Mouse (Mus musculus) heart, embryonic 15.5 days (tissue): Measurements from ENCODE around the gene Plcl2. TPM values are rescaled to one million over a fixed set of nuclear protein-coding genes. Genes with fewer than 3 reads are reported as not detected.
"Not testable (repeated sequence)": the region's sequence is repeated elsewhere in the genome, so short reads cannot be mapped to it uniquely, and the experiment has no call there.

ENCODE experiments used
- ATAC-seq: fragments of 200-750 bp; cut with Nextera tagmentation; replicated peaks from 2 replicates; pipeline ENCODE4 v1.8.0; 2017; ENCODE audit warnings: low read depth, moderate TSS enrichment; ENCODE audit not compliant: insufficient number of reproducible peaks, insufficient read depth, low FRiP score
- H3K27ac ChIP-seq: fragments of 300-500 bp; sonication (generic); 2 replicates; pipeline ENCODE4 v1.5.1; 2015; ENCODE audit warnings: mild to moderate bottlenecking, inconsistent platforms
- H3K27me3 ChIP-seq: fragments of 300-500 bp; sonication (generic); 2 replicates; pipeline ENCODE4 v1.6.1; 2015; ENCODE audit warnings: inconsistent platforms
- H3K36me3 ChIP-seq: fragments of 300-500 bp; sonication (generic); 2 replicates; pipeline ENCODE4 v1.6.1; 2015; ENCODE audit warnings: mild to moderate bottlenecking, inconsistent platforms
- H3K4me1 ChIP-seq: fragments of 300-500 bp; sonication (generic); replicated peaks from 2 replicates; pipeline ENCODE4 v1.6.1; 2015; ENCODE audit warnings: inconsistent platforms
- H3K4me2 ChIP-seq: fragments of 300-500 bp; sonication (generic); 2 replicates; pipeline ENCODE4 v1.6.1; 2015; ENCODE audit warnings: inconsistent platforms, mild to moderate bottlenecking, moderate library complexity
- H3K4me3 ChIP-seq: fragments of 300-500 bp; sonication (generic); 2 replicates; pipeline ENCODE4 v1.5.1; 2015; ENCODE audit warnings: mild to moderate bottlenecking, inconsistent platforms
- H3K9ac ChIP-seq: fragments of 300-500 bp; sonication (generic); 2 replicates; pipeline ENCODE4 v1.6.1; 2015; ENCODE audit warnings: mild to moderate bottlenecking, inconsistent platforms
- H3K9me3 ChIP-seq: fragments of 300-500 bp; sonication (generic); replicated peaks from 2 replicates; pipeline ENCODE4 v1.6.1; 2016; ENCODE audit warnings: inconsistent platforms
- WGBS: fragments of 180-500 bp; shearing (Covaris S2); methylation state at CpG from one replicate; pipeline ENCODE4 v1.1.7; 2015; ENCODE audit warnings: mixed read lengths; 5-methylcytosine and 5-hydroxymethylcytosine counted together
- polyA plus RNA-seq: library from polyadenylated mRNA; unstranded; fragments of >200 nt; fragmentation: Nextera tagmentation; extraction: Ambion mirVana; gene quantifications from 2 replicates; pipeline ENCODE4 v1.2.1, GENCODE M21; 2015

Gene Plcl2
- polyA plus RNA-seq, 1 experiment from 2014 or later, result 2.9 TPM

DNA sequence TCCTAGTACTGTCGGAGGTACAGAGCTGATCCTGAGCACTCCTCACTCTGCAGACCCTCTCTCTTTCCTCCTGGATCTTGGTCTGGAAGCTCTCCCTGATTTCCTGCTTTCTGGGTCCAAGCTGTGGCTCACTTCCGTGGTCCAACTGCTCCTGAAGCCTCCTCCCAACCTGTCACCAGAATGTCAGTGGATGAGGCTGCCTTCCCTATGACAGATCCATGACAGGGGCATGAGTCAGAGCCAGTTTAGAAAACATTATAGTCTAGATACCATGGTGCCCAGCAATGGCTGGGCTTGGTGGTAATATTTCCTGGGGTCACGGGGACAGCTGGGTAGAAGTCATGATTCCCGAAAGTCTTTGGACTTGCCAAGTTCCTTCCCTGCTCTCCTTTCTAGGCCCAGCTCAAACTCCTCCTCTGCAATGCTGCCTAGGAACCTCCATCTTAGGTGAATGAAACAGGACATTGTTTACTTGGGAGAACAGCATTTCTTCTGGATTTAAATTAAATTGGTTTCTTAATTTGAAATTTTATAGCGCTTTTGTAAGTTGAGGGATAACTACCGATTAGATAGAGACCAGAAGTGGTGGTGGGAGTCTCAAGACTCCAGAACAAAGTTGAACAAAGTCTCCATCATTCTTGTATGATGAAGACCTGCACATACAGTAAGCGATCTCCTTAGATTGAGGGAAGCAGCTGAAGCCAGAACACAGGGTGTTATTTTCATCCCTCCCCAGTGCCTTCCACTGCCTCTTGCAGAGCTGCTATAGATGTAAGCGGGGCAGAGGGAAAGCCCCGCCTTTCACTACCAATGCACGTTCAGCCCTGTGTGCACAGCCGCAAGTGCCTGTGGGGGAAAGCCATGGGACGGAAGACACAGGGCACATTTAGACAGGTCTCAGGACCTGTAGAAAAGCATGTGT, 170.7 kb downstream of the Plcl2 start:
- Histone ChIP-seq H3K36me3 (no peaks in the 10 kb centered on the region), H3K27ac (no peak overlapping the region), H3K9ac (no peak overlapping the region), H3K4me2 (no peak overlapping the region), H3K9me3 (no peaks in the 10 kb centered on the region), H3K4me1 (peaks cover 40% of the 10 kb centered on the region), H3K27me3 (no peaks in the 10 kb centered on the region), H3K4me3 (no peak overlapping the region)
- WGBS, result 82% methylated on average over 12 of the region's 12 CpGs
- ATAC-seq, result no peak

DNA sequence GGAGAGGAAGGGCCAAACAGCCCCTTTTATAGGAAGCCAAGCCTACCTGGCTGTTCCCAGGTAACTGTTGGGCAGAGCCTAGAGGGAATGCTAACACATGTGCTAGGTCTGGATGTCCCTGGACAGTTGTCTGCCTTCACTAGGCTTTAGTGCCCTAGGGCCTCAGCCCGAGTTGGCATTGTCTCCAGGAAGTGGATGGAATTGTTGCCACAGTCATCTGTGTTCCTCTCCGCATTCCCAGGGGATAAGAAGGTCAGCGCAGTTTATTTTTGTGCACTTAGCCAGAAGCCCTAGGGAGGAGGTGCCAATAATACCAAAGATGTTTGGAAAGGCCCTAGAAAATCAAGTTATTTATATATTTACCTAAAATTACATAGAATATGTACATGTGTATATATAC, 173.5 kb downstream of the Plcl2 start:
- WGBS, result 35% methylated on average over 3 of the region's 3 CpGs
- peak; percentile 37; the same call in 1 of the 2 replicates for ATAC-seq
- H3K27ac ChIP-seq, result peak overlapping the region; percentile 74

DNA sequence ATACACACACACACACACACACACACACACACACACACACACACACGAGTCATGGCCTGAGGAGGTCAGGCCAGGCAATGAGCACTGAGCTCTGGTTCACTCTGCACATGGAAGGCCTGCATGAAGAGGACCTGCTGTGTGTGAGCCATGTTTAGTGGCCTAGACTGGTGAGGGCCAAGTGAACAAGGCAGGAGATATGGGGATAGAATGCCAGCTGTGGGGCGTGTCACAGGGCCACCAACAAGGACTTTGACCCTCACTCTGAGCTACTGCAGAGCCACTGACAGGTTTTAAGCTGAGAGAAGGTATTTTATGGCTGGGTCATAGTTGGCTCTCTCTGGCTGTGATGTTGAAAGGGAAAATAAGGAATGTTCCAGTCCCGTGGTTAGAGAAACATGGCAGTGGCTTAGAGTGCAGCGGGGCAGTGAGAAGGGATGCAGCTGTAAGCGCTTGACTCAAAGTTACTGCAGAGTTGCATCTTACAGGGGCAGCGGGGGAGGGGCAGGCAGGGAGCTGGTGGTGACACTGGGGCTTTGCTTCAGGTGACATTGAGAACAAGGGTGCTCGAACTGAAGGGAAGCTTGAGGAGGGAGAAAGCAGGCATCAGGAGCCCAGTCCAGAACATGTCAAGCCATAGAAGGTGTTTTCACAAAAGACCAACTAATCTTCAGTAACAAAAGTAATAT, 175.9 kb downstream of the Plcl2 start:
- Histone ChIP-seq H3K9me3 (no peaks in the 10 kb centered on the region), H3K4me3 (no peak overlapping the region), H3K4me1 (peaks cover 23% of the 10 kb centered on the region), H3K4me2 (no peak overlapping the region), H3K36me3 (peaks cover 5% of the 10 kb centered on the region; the same call in 1 of the 2 replicates), H3K27ac (no peak overlapping the region), H3K9ac (no peak overlapping the region), H3K27me3 (no peaks in the 10 kb centered on the region)
- no peak for ATAC-seq
- 58% methylated on average over 7 of the region's 7 CpGs for WGBS

More for the DNA sequence above, 173.5 kb downstream of the Plcl2 start:
- Histone ChIP-seq H3K9ac (no peak overlapping the region), H3K36me3 (peaks cover under 1% of the 10 kb centered on the region; the same call in 1 of the 2 replicates), H3K4me2 (no peak overlapping the region), H3K4me1 (peaks cover 41% of the 10 kb centered on the region), H3K4me3 (no peak overlapping the region), H3K27me3 (no peaks in the 10 kb centered on the region), H3K9me3 (no peaks in the 10 kb centered on the region)

DNA sequence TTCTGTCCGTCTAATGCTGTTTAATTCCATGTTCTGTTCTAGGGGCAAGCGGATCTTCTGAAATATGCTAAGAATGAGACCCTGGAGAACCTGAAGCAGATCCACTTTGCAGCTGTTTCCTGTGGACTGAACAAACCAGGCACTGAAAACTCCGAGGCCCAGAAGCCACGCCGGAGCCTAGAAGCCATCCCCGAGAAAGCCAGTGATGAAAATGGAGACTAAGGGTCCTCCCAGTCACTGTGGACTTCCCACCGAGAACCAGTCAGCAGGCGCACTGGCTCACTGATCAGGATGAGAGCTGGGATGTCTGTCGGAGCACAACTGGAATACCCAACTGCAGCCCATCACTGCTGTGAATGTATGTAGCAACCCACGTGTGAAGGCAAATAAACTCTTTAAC, 178.5 kb downstream of the Plcl2 start:
- WGBS, result 82% methylated on average over 10 of the region's 10 CpGs
- ATAC-seq, result no peak

DNA sequence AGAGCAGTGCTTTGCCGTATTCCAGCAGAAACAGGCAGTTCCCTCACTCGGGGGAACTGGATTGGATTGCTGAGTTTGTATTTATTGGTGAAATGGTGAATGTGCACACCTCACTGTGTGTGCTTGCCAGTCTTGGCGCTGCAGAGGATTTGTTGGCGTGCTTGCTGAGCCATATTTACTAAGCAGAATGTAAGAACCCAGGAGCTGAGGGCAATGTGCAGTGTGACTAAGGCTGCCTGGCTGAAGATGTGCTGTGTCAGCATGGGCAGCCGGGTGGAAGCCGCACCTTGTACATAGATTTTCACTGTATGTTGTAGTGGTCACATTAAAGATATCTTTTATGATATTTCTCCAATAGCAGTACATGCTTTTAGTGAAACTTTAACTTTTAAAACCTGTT, 178.9 kb downstream of the Plcl2 start:
- peaks cover 5% of the 10 kb centered on the region; the same call in 1 of the 2 replicates for H3K36me3 ChIP-seq
- no peak overlapping the region for H3K27ac ChIP-seq
- H3K27me3 ChIP-seq, result no peaks in the 10 kb centered on the region
- no peaks in the 10 kb centered on the region for H3K9me3 ChIP-seq
- H3K4me1 ChIP-seq, result peaks cover 13% of the 10 kb centered on the region
- WGBS, result 91% methylated on average over 6 of the region's 6 CpGs
- H3K9ac ChIP-seq, result no peak overlapping the region
- no peak for ATAC-seq
- no peak overlapping the region for H3K4me2 ChIP-seq
- no peak overlapping the region for H3K4me3 ChIP-seq

More for the DNA sequence above, 178.5 kb downstream of the Plcl2 start:
- Histone ChIP-seq H3K27ac (no peak overlapping the region), H3K4me3 (no peak overlapping the region), H3K27me3 (no peaks in the 10 kb centered on the region), H3K9me3 (no peaks in the 10 kb centered on the region), H3K9ac (no peak overlapping the region), H3K36me3 (peaks cover 5% of the 10 kb centered on the region; the same call in 1 of the 2 replicates), H3K4me1 (peaks cover 16% of the 10 kb centered on the region), H3K4me2 (no peak overlapping the region)

DNA sequence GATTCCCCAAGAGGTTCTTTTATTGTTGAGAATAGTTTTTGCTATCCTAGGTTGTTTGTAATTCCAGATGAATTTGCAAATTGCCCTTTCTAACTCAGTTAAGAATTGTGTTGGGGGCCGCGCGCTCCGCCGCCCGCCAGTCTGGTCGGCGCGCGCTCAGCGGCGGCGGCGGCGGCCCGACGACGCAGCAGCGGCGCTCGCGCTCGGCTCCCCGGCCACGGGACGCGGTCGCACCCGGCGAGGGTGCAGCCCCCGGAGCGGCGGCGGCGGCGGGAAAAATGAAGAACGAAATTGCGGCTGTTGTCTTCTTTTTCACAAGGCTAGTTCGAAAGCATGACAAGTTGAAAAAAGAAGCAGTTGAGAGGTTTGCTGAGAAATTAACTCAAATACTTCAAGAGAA, 189.2 kb downstream of the Plcl2 start:
- H3K27ac ChIP-seq, H3K4me1 ChIP-seq, ATAC-seq, H3K9me3 ChIP-seq, H3K9ac ChIP-seq, H3K36me3 ChIP-seq, H3K27me3 ChIP-seq: not testable (repeated sequence)
- 1% methylated on average over 39 of the region's 39 CpGs for WGBS
- Histone ChIP-seq H3K4me2 (peak overlapping the region; percentile 58), H3K4me3 (peak overlapping the region; percentile 25)

DNA sequence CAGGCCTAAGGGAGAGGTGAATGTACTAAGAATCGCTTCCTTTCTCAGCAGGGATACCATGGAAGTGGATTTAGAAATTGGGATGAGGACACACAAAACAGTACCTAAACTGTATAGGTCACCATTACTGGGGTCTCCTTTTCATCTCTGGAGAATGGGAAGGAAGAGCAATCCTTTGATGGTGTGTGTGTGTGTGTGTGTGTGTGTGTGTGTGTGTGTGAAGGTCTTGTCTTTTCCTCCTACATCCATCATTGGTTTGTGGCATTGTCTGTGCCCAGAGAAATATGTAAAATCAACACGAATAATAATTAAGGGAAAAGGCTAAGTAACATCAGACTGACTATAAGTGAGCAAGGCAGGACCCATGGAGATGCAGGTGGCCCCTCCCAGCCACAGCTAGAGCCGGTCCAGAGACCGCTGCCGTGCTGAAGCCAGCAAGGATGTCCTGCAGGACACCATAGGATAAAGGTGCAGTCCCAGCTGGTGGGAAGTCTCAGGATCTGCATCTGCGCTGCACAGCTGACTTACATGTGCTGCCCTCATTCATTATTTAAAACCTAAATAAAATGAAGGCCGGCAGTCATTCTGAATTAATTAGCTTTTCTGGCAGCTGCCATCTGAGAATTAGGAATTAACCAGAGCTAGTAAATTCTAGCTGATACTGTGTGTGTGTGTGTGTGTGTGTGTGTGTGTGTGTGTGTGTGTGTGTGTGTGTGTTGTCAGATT, 201.5 kb downstream of the Plcl2 start:
- Histone ChIP-seq H3K27me3 (no peaks in the 10 kb centered on the region), H3K4me1 (no peaks in the 10 kb centered on the region), H3K9me3 (no peaks in the 10 kb centered on the region), H3K4me3 (no peak overlapping the region), H3K36me3 (no peaks in the 10 kb centered on the region), H3K27ac (no peak overlapping the region), H3K9ac (no peak overlapping the region), H3K4me2 (no peak overlapping the region)
- WGBS, result 81% methylated on average over 7 of the region's 7 CpGs
- ATAC-seq, result no peak

DNA sequence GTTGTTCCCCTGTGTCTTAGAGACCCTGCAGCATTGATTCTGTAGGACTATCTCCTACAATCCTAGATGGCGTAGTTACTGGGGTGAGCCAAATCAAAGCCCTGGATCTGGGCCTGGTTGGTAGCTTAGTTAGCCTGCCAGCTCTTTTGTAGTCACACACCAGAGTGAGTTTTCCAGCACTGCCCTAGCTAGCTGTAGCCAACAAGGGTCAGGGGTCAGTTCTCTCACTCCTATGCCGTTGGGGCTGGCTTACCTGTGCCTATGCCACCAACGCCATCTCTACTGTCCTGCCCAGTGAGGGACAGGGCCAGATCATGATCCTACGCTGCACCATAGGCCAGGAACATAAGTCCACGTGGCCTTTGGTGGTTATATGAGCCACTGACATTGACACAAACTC, 208.4 kb downstream of the Plcl2 start:
- Histone ChIP-seq H3K27ac (no peak overlapping the region), H3K27me3 (no peaks in the 10 kb centered on the region), H3K36me3 (no peaks in the 10 kb centered on the region), H3K4me3 (no peak overlapping the region), H3K9me3 (no peaks in the 10 kb centered on the region), H3K4me1 (no peaks in the 10 kb centered on the region), H3K4me2 (no peak overlapping the region), H3K9ac (no peak overlapping the region)
- ATAC-seq, result no peak
- WGBS, result 85% methylated on average over 5 of the region's 5 CpGs

DNA sequence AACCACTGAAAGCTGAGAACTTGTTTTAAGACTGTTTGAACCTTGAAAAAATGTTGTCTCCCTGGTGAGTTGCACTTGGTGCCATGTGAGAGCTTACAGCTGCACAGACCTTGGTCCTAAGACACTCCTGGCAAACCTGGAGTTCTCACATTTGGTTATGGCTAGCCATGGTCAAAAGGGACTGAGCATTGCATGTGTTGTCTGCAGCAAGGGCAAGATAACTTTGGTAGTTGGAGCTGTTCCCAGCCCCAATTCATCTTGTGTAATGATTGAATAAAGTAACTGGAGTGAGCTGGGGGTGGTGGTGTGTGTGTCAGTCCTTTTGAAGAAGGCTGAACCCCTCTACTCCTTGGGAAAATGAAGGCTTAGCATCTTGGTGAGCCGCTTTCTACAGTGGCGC, 215.2 kb downstream of the Plcl2 start:
- Histone ChIP-seq H3K4me2 (no peak overlapping the region), H3K9ac (no peak overlapping the region), H3K36me3 (no peaks in the 10 kb centered on the region), H3K27ac (peak overlapping the region; percentile 49), H3K4me3 (no peak overlapping the region), H3K27me3 (no peaks in the 10 kb centered on the region), H3K4me1 (0 out of 2 replicates have a peak, but pooled peaks cover 4% of the 10 kb centered on the region), H3K9me3 (no peaks in the 10 kb centered on the region)
- no peak for ATAC-seq
- 88% methylated on average over 2 of the region's 2 CpGs for WGBS

DNA sequence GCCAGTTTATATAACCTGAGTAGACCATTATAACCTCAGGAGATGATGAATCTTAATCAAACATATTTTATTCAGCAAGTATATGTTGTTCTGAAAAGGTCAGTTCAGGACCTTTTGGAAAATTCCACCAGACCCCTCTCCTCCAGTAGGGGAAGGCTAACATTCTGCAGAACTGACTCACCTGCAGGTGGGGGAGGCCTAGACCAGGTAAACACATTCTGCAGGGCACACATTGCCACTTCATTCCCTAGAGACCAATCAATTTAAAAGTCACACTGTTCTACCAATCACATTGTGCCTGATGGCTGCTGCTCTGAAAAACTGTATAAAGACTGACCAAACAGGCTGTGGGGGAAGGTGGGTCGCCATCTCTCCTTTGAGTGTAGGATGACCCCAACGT, 217.1 kb downstream of the Plcl2 start:
- H3K36me3 ChIP-seq, result no peaks in the 10 kb centered on the region
- 78% methylated on average over 2 of the region's 2 CpGs for WGBS
- no peaks in the 10 kb centered on the region for H3K9me3 ChIP-seq
- H3K4me2 ChIP-seq, result no peak overlapping the region
- H3K4me1 ChIP-seq, result 0 out of 2 replicates have a peak, but pooled peaks cover 7% of the 10 kb centered on the region
- no peak overlapping the region for H3K4me3 ChIP-seq
- H3K27ac ChIP-seq, result no peak overlapping the region
- H3K27me3 ChIP-seq, result no peaks in the 10 kb centered on the region
- ATAC-seq, result no peak
- H3K9ac ChIP-seq, result no peak overlapping the region

DNA sequence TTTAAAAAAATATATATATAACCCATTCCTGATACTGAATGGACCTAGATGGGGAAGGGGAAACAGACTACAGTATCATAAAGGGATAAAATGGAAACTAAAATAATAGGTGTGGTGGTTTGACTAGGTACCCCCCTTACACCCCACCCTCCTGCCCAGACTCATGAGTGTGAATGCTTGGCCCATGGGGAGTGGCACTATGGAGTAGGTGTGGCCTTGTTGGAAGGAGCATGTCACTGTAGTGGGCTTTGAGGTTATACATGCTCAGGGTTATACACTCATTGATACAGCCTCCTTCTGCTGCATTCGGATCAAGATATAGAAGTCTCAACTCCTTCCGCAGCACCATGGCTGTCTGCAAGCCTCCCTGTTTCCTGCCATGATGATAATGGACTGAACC, 219.8 kb downstream of the Plcl2 start:
- Histone ChIP-seq H3K27me3 (no peaks in the 10 kb centered on the region), H3K4me1 (peaks cover 12% of the 10 kb centered on the region; the same call in 1 of the 2 replicates), H3K9ac (no peak overlapping the region), H3K27ac (no peak overlapping the region), H3K36me3 (no peaks in the 10 kb centered on the region), H3K4me3 (no peak overlapping the region), H3K4me2 (no peak overlapping the region), H3K9me3 (no peaks in the 10 kb centered on the region)
- WGBS, result 76% methylated on average over 2 of the region's 2 CpGs
- ATAC-seq, result no peak
